Comparison of ENCODE assay signal across 8 mouse cellular contexts in the genomic region with DNA sequence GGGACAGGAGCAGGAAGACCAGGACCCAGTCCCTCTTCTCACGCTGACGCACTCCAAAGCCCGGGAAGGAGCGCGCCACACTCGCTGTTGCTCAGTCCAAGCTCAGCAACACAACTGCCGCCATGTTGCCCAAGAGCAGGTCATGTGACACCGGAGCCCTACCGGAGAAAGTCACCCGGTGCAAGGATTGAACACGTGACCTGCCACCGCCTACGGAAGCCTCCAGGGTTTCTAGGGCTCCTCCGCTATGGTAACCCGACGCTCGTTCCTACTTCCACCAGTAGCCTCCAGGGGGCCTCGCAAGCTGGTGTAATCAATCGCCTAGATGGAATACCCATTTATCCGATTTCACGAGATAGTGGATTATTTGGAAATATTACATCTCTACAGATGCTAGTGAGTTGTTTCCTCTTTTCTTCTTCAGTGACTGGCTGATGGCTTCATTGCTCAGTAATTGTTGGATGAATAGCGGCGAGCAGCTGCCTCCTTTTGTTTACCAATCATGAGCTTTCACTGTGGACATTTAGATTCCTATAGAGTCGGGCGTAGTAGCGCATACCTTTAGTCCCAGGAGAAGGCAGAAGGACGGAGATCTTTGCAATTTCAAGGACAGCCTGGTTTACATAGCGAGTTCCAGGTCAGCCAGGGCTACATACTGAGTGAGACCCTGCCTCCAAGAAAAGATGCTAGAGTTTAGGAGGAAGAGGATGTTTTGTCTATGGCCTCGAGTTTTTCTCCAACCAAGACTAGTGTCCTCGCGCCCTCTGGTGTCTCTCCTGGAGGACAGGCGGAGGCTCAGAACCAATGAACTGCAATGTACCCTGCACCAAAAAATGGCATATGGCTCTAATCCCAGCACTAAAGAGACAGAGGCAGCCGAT. TPM values are rescaled to one million over a fixed set of nuclear protein-coding genes. Genes with fewer than 3 reads are reported as not detected.
DNase-seq lines count a peak whose midpoint lies in the region; ATAC-seq and TF ChIP-seq lines count a peak whose summit lies in the region.

A gene (minus strand): TSS at position 173 of the 881 bp plus-strand sequence.

- peaks cover 2% of the 10 kb centered on the region for H3K4me1 ChIP-seq in bone marrow, adult 2 months (ENCODE audit: control insufficient read depth, insufficient read depth, low read length)
- peaks cover 28% of the 10 kb centered on the region for H3K4me1 ChIP-seq in embryonic facial prominence, embryonic 15.5 days
- H3K4me1 ChIP-seq in limb, embryonic 14.5 days (ENCODE audit: control insufficient read depth, insufficient read depth, low read length), result peaks cover 7% of the 10 kb centered on the region
- peaks cover 8% of the 10 kb centered on the region; the same call in 1 of the 2 replicates for H3K4me1 ChIP-seq in midbrain, postnatal 0 days (ENCODE audit: insufficient read depth, low read length)

- H3K36me3 ChIP-seq in embryonic facial prominence, embryonic 15.5 days, result peaks cover 13% of the 10 kb centered on the region
- H3K36me3 ChIP-seq in limb, embryonic 14.5 days (ENCODE audit: control insufficient read depth, insufficient read depth, low read length), result peaks cover 20% of the 10 kb centered on the region
- H3K36me3 ChIP-seq in midbrain, postnatal 0 days (ENCODE audit: insufficient read depth, low read length), result peaks cover 12% of the 10 kb centered on the region

- WGBS in bone marrow, adult 2 months, result under 1% methylated on average over 33 of the region's 33 CpGs
- WGBS in embryonic facial prominence, embryonic 15.5 days, result under 1% methylated on average over 33 of the region's 33 CpGs
- WGBS in limb, embryonic 14.5 days, result under 1% methylated on average over 33 of the region's 33 CpGs
- WGBS in midbrain, postnatal 0 days, result under 1% methylated on average over 33 of the region's 33 CpGs

- H3K27ac ChIP-seq in bone marrow, adult 2 months (ENCODE audit: control insufficient read depth, insufficient read depth, low read depth, low read length, poor library complexity), result peak within 1 kb of the TSS; percentile 0; the same call in 1 of the 2 replicates
- peak within 1 kb of the TSS; percentile 81 for H3K27ac ChIP-seq in embryonic facial prominence, embryonic 15.5 days (replicated peaks)
- H3K27ac ChIP-seq in limb, embryonic 14.5 days (replicated peaks; ENCODE audit: low read depth, low read length), result peak within 1 kb of the TSS; percentile 40; the same call in 1 of the 2 replicates
- peak within 1 kb of the TSS; percentile 81 for H3K27ac ChIP-seq in midbrain, postnatal 0 days (ENCODE audit: low read depth, low read length)

- TF ChIP-seq CTCF in bone marrow, adult 2 months (IDR thresholded peaks at IDR 0.05; ENCODE audit: control insufficient read depth, insufficient read depth, low read length), result peak; percentile 72
- peak; percentile 91 for TF ChIP-seq CTCF in midbrain, postnatal 0 days (IDR thresholded peaks at IDR 0.05)

- DNase-seq in 416B (ENCODE audit: low read depth), result peak; percentile 98
- peak; percentile 96 for DNase-seq in heart, adult 8-10 months (ENCODE audit: low spot score)
- peak; percentile 99 for DNase-seq in kidney, adult 9 months
- peak; percentile 98 for DNase-seq in limb, embryonic 14.5 days (ENCODE audit: low spot score)
- peak; percentile 99 for DNase-seq in midbrain, postnatal 0 days (ENCODE audit: low spot score)
- DNase-seq in spleen, postnatal 14 days (ENCODE audit: low spot score in 2 of 2), result peak; percentile 82 to 86

- H3K4me3 ChIP-seq in bone marrow, adult 2 months (replicated peaks; ENCODE audit: control insufficient read depth, low read depth, low read length), result peak within 1 kb of the TSS; percentile 77
- peak within 1 kb of the TSS; percentile 86 for H3K4me3 ChIP-seq in embryonic facial prominence, embryonic 15.5 days (replicated peaks)
- H3K4me3 ChIP-seq in limb, embryonic 14.5 days (replicated peaks; ENCODE audit: low read length), result peak within 1 kb of the TSS; percentile 86
- peak within 1 kb of the TSS; percentile 91 for H3K4me3 ChIP-seq in midbrain, postnatal 0 days (ENCODE audit: low read depth, low read length)

- peak; percentile 96 for ATAC-seq in embryonic facial prominence, embryonic 15.5 days (ENCODE audit: insufficient number of reproducible peaks, low FRiP score, low TSS enrichment, low read depth)
- peak; percentile 98 for ATAC-seq in limb, embryonic 14.5 days (ENCODE audit: low FRiP score, low read depth)
- ATAC-seq in midbrain, postnatal 0 days (ENCODE audit: low FRiP score), result peak; percentile 96

- H3K27me3 ChIP-seq in embryonic facial prominence, embryonic 15.5 days, result no peaks in the 10 kb centered on the region
- no peaks in the 10 kb centered on the region for H3K27me3 ChIP-seq in limb, embryonic 14.5 days (ENCODE audit: control insufficient read depth, insufficient read depth, low read length)
- no peaks in the 10 kb centered on the region for H3K27me3 ChIP-seq in midbrain, postnatal 0 days (ENCODE audit: insufficient read depth, low read length)

- no peaks in the 10 kb centered on the region for H3K9me3 ChIP-seq in embryonic facial prominence, embryonic 15.5 days (replicated peaks)
- H3K9me3 ChIP-seq in limb, embryonic 14.5 days (ENCODE audit: control insufficient read depth, low read length), result no peaks in the 10 kb centered on the region
- no peaks in the 10 kb centered on the region for H3K9me3 ChIP-seq in midbrain, postnatal 0 days (ENCODE audit: low read length)

- peak within 1 kb of the TSS; percentile 96 for H3K9ac ChIP-seq in embryonic facial prominence, embryonic 15.5 days
- H3K9ac ChIP-seq in limb, embryonic 14.5 days (ENCODE audit: low read depth, low read length, severe bottlenecking), result peak within 1 kb of the TSS; percentile 81
- H3K9ac ChIP-seq in midbrain, postnatal 0 days (replicated peaks; ENCODE audit: low read length, poor library complexity, severe bottlenecking), result peak within 1 kb of the TSS; percentile 82

- peak within 1 kb of the TSS; percentile 98 for H3K4me2 ChIP-seq in embryonic facial prominence, embryonic 15.5 days (replicated peaks)
- peak within 1 kb of the TSS; percentile 96 for H3K4me2 ChIP-seq in limb, embryonic 14.5 days (replicated peaks; ENCODE audit: low read depth, low read length, severe bottlenecking)
- H3K4me2 ChIP-seq in midbrain, postnatal 0 days (ENCODE audit: low read depth, low read length, poor library complexity, severe bottlenecking), result peak within 1 kb of the TSS; percentile 96

- peak; percentile 87 for TF ChIP-seq POLR2A in bone marrow, adult 2 months (IDR thresholded peaks at IDR 0.05; ENCODE audit: borderline replicate concordance, control insufficient read depth, low read depth, low read length)
- no peak for TF ChIP-seq POLR2A in limb, embryonic 14.5 days (IDR thresholded peaks at IDR 0.05; ENCODE audit: borderline replicate concordance, extremely low read depth, insufficient read depth, insufficient read length)

RNA-seq across cellular contexts. Expression of the gene that starts here (rescaled TPM):
- 13.0 and 32.8 TPM in 2 replicates for polyA plus RNA-seq in bone marrow, adult 2 months (2011; ENCODE audit: insufficient read depth, insufficient read length, low replicate concordance, missing spikeins)
- 59.7 and 62.0 TPM in 2 replicates for polyA plus RNA-seq in embryonic facial prominence, embryonic 15.5 days (2015; fragmentation: Nextera tagmentation; extraction: Ambion mirVana)
- 10 to 100 TPM; 21.2 to 28.0 (median 23.9) TPM for total RNA-seq in heart, adult 8-10 months (2022)
- 158 and 195 TPM in 2 replicates for polyA plus RNA-seq in limb, embryonic 14.5 days (2012; rRNA removed)
- 47.0 and 51.7 TPM in 2 replicates for polyA plus RNA-seq in limb, embryonic 14.5 days (2014; fragmentation: Nextera tagmentation; extraction: Ambion mirVana)
- total RNA-seq in midbrain, postnatal 0 days (2014; rRNA removed), result 97.1 and 119 TPM in 2 replicates
- 88.9 and 89.5 TPM in 2 replicates for polyA plus RNA-seq in midbrain, postnatal 0 days (2015; fragmentation: Nextera tagmentation; extraction: Ambion mirVana)

Comparison
In these comparisons a context has a peak if more than half of its experiments do, and no peak if none do; other contexts are left out.
1. Peak in every context shown above with its lines: DNase-seq, ATAC-seq, H3K4me3 ChIP-seq and H3K27ac ChIP-seq.
2. H3K27ac ChIP-seq: peak in every context shown above with its lines; median percentile 81 in embryonic facial prominence, embryonic 15.5 days; 81 in midbrain, postnatal 0 days; 40 in limb, embryonic 14.5 days; 0 in bone marrow, adult 2 months.